24 mouse cellular contexts compared by ENCODE assay signal in the genomic region with DNA sequence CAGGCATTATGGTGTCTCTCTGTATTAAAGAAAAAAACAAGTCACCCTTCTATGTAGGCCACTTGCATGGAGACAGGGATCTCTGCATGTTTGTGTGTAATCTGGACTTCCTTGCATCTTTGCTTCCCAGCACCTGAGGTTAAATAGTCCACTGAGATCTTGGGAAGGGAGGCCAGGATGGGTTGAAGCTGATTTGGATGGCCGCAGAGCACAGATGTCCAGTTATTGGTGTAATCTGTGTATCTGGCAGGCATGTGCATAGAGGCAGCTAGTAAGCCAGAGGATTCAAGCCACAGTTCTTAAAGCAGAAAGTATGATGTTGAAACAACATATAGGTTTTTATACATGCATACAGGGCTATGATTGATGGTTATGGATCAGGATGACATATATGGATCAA.
DNase-seq lines count a peak whose midpoint lies in the region; ATAC-seq lines count a peak whose summit lies in the region.
"Had no signal": no experiment of that assay in that cellular context is flagged by ENCODE, and none has a peak within 500 bp of the region (broad histone marks: within the 10 kb centered on the region; RNA-seq: fewer than 3 reads in every experiment).

No protein-coding gene starts in this region.

- H3K27me3 ChIP-seq in forebrain, embryonic 16.5 days (replicated peaks; ENCODE audit: control insufficient read depth, insufficient read depth, low read length), result no peaks in the 10 kb centered on the region
- H3K27me3 ChIP-seq: hindbrain, embryonic 15.5 days; kidney, embryonic 15.5 days; limb, embryonic 15.5 days; liver, embryonic 13.5 days; midbrain, embryonic 13.5 days; neural tube, embryonic 13.5 days; Patski had no signal

- H3K4me2 ChIP-seq in forebrain, embryonic 16.5 days (ENCODE audit: low read length), result no peak overlapping the region
- H3K4me2 ChIP-seq: hindbrain, embryonic 15.5 days; kidney, embryonic 15.5 days; limb, embryonic 15.5 days; liver, embryonic 13.5 days; midbrain, embryonic 13.5 days; neural tube, embryonic 13.5 days had no signal

- ATAC-seq in forebrain, embryonic 16.5 days, result no peak
- no peak for ATAC-seq in megakaryocyte progenitor cell, adult 5-6 weeks (replicated peaks; ENCODE audit: poor library complexity)
- ATAC-seq: lung, postnatal 0 days; midbrain, embryonic 13.5 days; Patski had no signal

- H3K4me3 ChIP-seq in forebrain, embryonic 16.5 days (replicated peaks; ENCODE audit: low read length), result no peak overlapping the region
- H3K4me3 ChIP-seq: erythroblast, embryonic 14.5 days; hindbrain, embryonic 10.5 days; hindbrain, embryonic 15.5 days; kidney, embryonic 15.5 days; limb, embryonic 10.5 days; limb, embryonic 15.5 days; liver, embryonic 13.5 days; midbrain, embryonic 13.5 days; neural tube, embryonic 13.5 days had no signal

- no peak overlapping the region for H3K9ac ChIP-seq in forebrain, embryonic 16.5 days (replicated peaks; ENCODE audit: low read depth, low read length)
- H3K9ac ChIP-seq: hindbrain, embryonic 15.5 days; kidney, embryonic 15.5 days; limb, embryonic 15.5 days; liver, embryonic 13.5 days; midbrain, embryonic 13.5 days; neural tube, embryonic 13.5 days had no signal

- 94% methylated on average over 1 of the region's 1 CpGs for WGBS in forebrain, embryonic 16.5 days

- peak; percentile 19 for DNase-seq in gastrocnemius, adult 18-20 months (ENCODE audit: low spot score)
- no peak for DNase-seq in gastrocnemius, postnatal 10 days
- DNase-seq in left cerebral cortex, postnatal 4 days, result peak; percentile 29
- no peak for DNase-seq in left cerebral cortex, postnatal 25 days (ENCODE audit: low spot score in 2 of 2)
- peak; percentile 66 to 73 for DNase-seq in cerebellum, postnatal 14 days
- DNase-seq: kidney, adult 18-20 months; kidney, postnatal 25 days; liver, embryonic 13.5 days; lung, adult 18-20 months; lung, postnatal 4 days; right cerebral cortex, postnatal 4 days; thymus, postnatal 4 days had no signal

- no peak overlapping the region for H3K27ac ChIP-seq in forebrain, embryonic 16.5 days (ENCODE audit: low read length)
- H3K27ac ChIP-seq: hindbrain, embryonic 10.5 days; hindbrain, embryonic 15.5 days; kidney, embryonic 15.5 days; limb, embryonic 10.5 days; limb, embryonic 15.5 days; liver, embryonic 13.5 days; midbrain, embryonic 13.5 days; neural tube, embryonic 13.5 days had no signal

- no peaks in the 10 kb centered on the region for H3K36me3 ChIP-seq in forebrain, embryonic 16.5 days (ENCODE audit: control insufficient read depth, insufficient read depth)
- H3K36me3 ChIP-seq: hindbrain, embryonic 10.5 days; hindbrain, embryonic 15.5 days; kidney, embryonic 15.5 days; limb, embryonic 10.5 days; limb, embryonic 15.5 days; liver, embryonic 13.5 days; midbrain, embryonic 13.5 days; neural tube, embryonic 13.5 days had no signal

- H3K9me3 ChIP-seq in forebrain, embryonic 16.5 days (ENCODE audit: control insufficient read depth, low read length), result no peaks in the 10 kb centered on the region
- H3K9me3 ChIP-seq: hindbrain, embryonic 10.5 days; hindbrain, embryonic 15.5 days; kidney, embryonic 15.5 days; limb, embryonic 10.5 days; limb, embryonic 15.5 days; liver, embryonic 13.5 days; midbrain, embryonic 13.5 days; neural tube, embryonic 13.5 days had no signal

- intact Hi-C loops in left cerebral cortex, postnatal 4 days (cut with DNase I), result no loop called here
- intact Hi-C loops in left cerebral cortex, postnatal 25 days (cut with DNase I), result no loop called here

- H3K4me1 ChIP-seq in forebrain, embryonic 16.5 days (replicated peaks; ENCODE audit: control insufficient read depth, insufficient read depth, low read length), result no peaks in the 10 kb centered on the region
- H3K4me1 ChIP-seq: hindbrain, embryonic 10.5 days; hindbrain, embryonic 15.5 days; kidney, embryonic 15.5 days; limb, embryonic 10.5 days; limb, embryonic 15.5 days; liver, embryonic 13.5 days; midbrain, embryonic 13.5 days; neural tube, embryonic 13.5 days had no signal

Comparison
In these comparisons a context has a peak if more than half of its experiments do, and no peak if none do; other contexts are left out.
1. DNase-seq: peak in gastrocnemius, adult 18-20 months (single experiment), left cerebral cortex, postnatal 4 days (single experiment) and cerebellum, postnatal 14 days (2 of 2); none in gastrocnemius, postnatal 10 days (single experiment) and left cerebral cortex, postnatal 25 days (0 of 2).